Mouse (Mus musculus) cerebellum, adult 8-10 months (tissue): ENCODE results near the gene Grin2a.

Experiments used
- DNase-seq: peaks from one replicate; pipeline ENCODE4 v3.0.0; 2022

The Grin2a gene

DNA sequence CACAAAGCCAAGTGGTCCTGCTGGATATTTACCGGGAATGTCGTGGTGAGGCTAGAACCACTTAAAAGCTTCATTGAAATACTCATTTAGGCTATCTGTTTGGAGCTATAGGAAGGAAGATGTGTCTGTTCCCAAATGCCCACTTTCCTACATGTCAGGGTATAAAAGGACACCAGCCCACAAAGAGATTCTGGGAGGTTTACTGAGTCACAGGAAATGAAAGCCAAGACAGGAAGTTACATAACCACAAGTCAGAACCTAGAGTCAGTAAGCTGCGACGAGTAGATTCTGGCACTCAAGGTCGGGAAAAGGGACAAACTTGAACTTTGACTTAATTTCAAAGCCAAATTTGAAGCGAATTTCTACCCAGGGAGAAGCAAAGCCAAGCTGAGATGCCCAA lies 30.9 kb downstream of the Grin2a start:
- no peak for DNase-seq

GRCm38 (mm10) chr16:9962482-9962881 lies 32.9 kb downstream of the Grin2a start:
- DNase-seq: no peak

DNA sequence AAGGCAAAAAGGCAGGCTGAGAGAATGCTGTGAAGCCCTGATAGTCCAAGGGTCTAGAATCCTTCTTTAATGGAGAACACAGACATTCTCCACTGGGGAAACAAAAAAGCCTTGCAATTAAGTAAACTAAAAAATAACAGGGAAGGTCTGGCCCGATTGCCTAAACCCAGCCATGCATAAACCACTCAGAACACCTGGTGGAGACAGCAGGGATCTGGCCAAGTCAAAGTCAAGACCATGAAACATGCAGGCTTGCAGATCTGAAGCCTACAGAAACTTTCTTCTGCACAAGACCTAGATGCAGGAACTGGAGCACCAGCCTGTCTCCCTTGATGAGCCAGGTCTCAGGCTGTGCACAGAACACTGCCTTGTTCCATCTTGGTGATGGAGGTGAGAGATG lies 36.0 kb downstream of the Grin2a start:
- no peak for DNase-seq

DNA sequence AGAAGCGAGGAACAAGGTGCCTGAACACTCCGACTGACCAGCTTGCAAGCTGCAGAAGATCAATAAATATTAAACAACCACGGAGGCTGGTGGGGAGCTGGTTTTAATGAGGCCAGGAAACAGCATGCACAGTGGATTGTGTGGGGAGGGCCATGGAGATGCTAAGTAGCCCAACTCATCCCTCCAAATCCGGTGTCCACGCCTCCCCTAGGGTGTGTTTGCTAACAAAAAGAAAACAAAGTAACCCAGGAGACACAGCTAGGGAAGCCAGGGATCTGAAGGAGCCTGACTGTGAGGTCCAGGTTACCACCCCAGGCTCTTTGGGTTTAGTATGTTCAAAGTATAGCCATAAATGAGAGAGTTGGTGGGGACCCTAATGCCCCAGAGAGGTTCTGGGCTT lies 41.1 kb downstream of the Grin2a start:
- no peak for DNase-seq

- DNase-seq: no peak
Measured at GRCm38 (mm10) chr16:9953396-9953831, 41.9 kb downstream of the Grin2a start.

GRCm38 (mm10) chr16:9949250-9949649 lies 46.1 kb downstream of the Grin2a start:
- DNase-seq: no peak

DNA sequence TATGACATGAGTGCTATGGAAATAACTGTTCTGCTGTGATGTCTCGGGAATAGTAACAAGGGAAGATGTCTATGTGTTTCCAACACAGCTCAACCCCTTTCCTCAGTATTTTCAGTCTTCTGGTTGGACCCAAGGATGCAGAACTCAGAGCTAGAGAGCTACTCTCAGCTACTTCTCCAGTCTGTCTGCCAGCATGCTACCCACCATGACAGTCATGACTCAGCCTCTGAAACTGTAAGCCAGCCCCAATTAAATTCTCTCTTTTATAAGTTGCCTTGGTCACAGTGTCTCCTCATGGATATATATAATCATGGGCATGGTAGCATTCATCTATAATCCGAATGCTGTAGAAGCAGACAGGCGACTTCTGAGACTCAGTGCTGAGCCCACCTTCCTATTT lies 47.9 kb downstream of the Grin2a start:
- no peak for DNase-seq

DNA sequence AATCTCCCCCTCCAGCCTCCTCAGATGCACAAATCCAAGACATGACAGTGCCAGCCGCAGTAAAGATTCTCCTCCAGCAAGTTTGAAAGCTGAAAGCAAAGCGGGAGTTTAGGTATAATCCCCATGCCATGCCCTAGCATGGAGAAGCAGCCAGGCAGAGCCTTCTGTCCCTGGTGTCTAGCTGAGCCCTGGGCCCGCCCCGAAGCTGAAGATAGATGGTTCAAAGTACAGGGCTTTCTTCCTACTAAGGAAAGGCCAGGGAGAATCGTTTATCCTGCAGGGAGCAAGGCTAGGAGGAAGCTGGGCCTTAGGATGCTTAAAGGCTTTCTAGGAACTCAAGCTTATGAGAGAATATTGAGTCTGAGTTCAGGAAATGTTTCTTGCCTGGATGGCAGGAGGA lies 50.5 kb downstream of the Grin2a start:
- DNase-seq: no peak

GRCm38 (mm10) chr16:9941306-9941930 lies 53.9 kb downstream of the Grin2a start:
- peak; percentile 57 for DNase-seq

GRCm38 (mm10) chr16:9940716-9941115 lies 54.6 kb downstream of the Grin2a start:
- DNase-seq: peak; percentile 45

GRCm38 (mm10) chr16:9910672-9911071 lies 84.7 kb downstream of the Grin2a start:
- DNase-seq: no peak

GRCm38 (mm10) chr16:9909225-9909624 lies 86.1 kb downstream of the Grin2a start:
- peak; percentile 77 for DNase-seq

GRCm38 (mm10) chr16:9904443-9904842 lies 90.9 kb downstream of the Grin2a start:
- DNase-seq: no peak

- peak; percentile 87 for DNase-seq
Measured at GRCm38 (mm10) chr16:9902680-9903463, 92.5 kb downstream of the Grin2a start.

GRCm38 (mm10) chr16:9901433-9901832 lies 93.9 kb downstream of the Grin2a start:
- no peak for DNase-seq

GRCm38 (mm10) chr16:9900996-9901395 lies 94.4 kb downstream of the Grin2a start:
- no peak for DNase-seq

DNA sequence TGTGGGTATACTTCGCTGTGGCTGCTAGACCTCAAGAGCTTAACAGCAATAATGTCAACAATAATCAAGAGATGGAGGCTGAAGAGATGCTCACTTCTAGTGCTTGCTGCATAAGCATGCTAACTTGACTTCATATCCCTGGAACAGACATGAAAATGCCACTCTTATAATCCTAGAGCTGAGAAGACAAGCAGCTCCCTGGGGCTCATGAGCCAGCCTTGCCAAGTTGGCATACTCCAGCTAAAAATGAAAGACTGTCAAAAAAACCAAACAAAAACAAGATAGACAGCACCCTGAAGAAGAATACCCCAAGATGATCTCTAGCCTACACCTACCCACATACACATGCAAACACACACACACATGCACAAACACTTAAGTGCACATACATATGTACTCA lies 95.2 kb downstream of the Grin2a start:
- DNase-seq: no peak

GRCm38 (mm10) chr16:9899176-9899575 lies 96.2 kb downstream of the Grin2a start:
- DNase-seq: no peak

- no peak for DNase-seq
Measured at GRCm38 (mm10) chr16:9895581-9895980, 99.8 kb downstream of the Grin2a start.

DNA sequence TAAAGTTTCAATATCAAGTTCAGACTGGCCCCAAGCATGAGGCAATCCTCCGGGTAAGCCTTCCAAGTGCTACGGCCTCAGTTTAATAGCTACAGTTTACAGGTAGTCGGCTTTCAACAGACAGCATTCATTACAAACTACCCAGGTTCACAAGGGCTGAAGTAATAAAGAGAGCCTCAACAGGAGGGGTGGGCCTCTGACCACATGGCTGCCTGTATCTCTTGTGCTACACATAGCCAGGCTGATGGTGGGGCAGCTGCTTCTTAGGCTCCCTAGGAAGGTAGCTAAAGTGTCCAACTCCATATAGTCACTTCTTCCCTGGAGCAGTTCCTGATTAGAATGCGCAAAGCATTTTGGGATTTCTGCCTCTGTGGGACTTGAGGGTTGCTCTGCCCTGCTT lies 109.2 kb downstream of the Grin2a start:
- no peak for DNase-seq

DNA sequence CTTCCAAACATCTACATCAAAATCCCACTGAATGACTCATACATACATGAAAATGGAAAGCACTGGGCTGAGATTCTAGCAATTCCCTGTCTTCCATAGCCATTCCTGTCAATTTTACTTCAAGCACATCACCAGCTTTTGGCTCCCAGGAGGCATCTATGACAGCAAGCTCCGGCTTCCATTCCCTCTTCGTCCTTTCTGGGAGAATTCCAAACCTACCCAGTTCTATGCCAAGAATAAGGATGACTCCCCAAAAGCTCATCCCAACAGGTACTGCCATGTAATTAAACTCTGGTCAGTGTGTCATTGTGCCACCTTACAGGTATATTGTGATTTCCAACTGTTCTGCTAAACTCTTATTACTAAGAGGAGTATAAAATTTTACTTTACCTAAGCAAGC lies 111.2 kb downstream of the Grin2a start:
- DNase-seq: no peak

DNA sequence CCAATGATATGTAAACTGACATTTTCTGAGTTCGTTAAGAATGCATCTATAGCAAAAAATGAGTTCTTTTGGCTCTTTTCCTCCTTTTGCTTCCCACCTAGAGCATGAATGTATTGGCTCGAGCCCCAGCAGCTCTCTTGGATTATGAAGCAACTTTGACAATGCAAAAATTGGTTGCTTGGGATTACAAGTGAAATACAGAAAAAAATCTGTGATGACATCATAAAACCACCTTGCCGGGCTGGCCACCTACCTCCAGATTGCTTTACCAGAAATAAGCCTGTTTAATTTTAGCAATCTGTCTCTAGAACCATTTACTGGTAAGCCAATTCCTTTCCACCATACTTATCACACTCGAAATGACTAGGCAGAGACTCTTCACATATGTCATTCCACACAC lies 112.9 kb downstream of the Grin2a start:
- no peak for DNase-seq

DNA sequence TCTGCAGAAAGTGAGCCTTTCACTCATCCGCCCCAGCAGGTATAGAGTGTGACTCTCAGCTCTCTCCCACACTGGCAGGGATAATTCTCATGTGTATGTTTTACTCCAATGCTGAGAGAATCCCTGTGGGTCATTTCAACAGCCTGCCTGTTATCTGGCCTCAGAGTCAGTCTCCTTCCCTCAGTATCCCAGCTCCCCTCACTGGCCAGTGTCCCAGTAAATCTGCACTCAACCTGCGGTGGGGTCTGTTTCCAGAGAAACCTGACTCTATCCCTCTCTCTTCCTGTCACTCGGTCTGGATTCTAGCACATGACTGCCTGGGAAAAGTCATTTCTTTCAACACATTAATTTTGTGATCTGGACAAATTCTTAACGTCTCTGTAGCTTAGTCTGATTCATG lies 122.4 kb downstream of the Grin2a start:
- DNase-seq: no peak

GRCm38 (mm10) chr16:9865710-9866109 lies 129.7 kb downstream of the Grin2a start:
- no peak for DNase-seq

DNA sequence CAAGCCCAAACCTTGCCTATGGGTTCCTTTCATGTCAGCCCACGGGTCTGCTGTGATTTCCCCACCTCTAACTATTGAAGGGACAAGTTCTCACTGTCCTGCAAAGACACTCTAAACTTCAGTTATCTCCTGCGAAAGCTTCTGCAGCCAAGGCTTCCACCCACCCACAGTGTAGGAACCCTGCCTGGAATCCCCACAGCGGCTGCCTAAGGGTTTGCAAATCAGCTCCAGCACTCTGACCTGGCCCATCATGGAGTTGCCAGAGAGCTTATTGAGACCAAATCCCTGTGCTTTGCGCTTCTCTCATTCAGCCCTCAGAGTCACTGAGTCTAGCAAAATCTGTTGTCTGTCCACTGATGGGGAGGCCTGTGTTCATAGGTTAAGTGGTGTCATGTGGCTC lies 130.3 kb downstream of the Grin2a start:
- DNase-seq: no peak
